Mouse (Mus musculus) hindbrain, embryonic 15.5 days (tissue): Measurements from ENCODE around the gene Afp. TPM values are rescaled to one million over a fixed set of nuclear protein-coding genes. Genes with fewer than 3 reads are reported as not detected.
A peak's percentile ranks its signal among the peaks of the same experiment; 100 is the strongest.

Experiments
- ATAC-seq: fragments of 200-750 bp; cut with Nextera tagmentation; 2 replicates; pipeline ENCODE4 v1.8.0; 2017; ENCODE audit warnings: low read depth, moderate number of reproducible peaks, moderate TSS enrichment; ENCODE audit not compliant: low FRiP score
- H3K27ac ChIP-seq: fragments of 300-500 bp; sonication (generic); replicated peaks from 2 replicates; pipeline ENCODE4 v1.5.1; 2015; ENCODE audit warnings: mild to moderate bottlenecking, inconsistent platforms
- H3K27me3 ChIP-seq: fragments of 300-500 bp; sonication (generic); 2 replicates; pipeline ENCODE4 v1.6.1; 2015; ENCODE audit warnings: control low read depth, inconsistent platforms
- H3K36me3 ChIP-seq: fragments of 300-500 bp; sonication (generic); 2 replicates; pipeline ENCODE4 v1.6.1; 2015; ENCODE audit warnings: control low read depth, inconsistent platforms
- H3K4me1 ChIP-seq: fragments of 300-500 bp; sonication (generic); replicated peaks from 2 replicates; pipeline ENCODE4 v1.6.1; 2015; ENCODE audit warnings: control low read depth, inconsistent platforms
- H3K4me2 ChIP-seq: fragments of 300-500 bp; sonication (generic); 2 replicates; pipeline ENCODE4 v1.6.1; 2015; ENCODE audit warnings: moderate library complexity, mild to moderate bottlenecking, inconsistent platforms
- H3K4me3 ChIP-seq: fragments of 300-500 bp; sonication (generic); 2 replicates; pipeline ENCODE4 v1.5.1; 2015; ENCODE audit warnings: mild to moderate bottlenecking, inconsistent platforms
- H3K9ac ChIP-seq: fragments of 300-500 bp; sonication (generic); 2 replicates; pipeline ENCODE4 v1.6.1; 2015; ENCODE audit warnings: inconsistent platforms
- H3K9me3 ChIP-seq: fragments of 300-500 bp; sonication (generic); 2 replicates; pipeline ENCODE4 v1.6.1; 2016; ENCODE audit warnings: control low read depth, inconsistent platforms
- WGBS: fragments of 180-500 bp; shearing (Covaris S2); methylation state at CpG from one replicate; pipeline ENCODE4 v1.1.7; 2015; 5-methylcytosine and 5-hydroxymethylcytosine counted together
- polyA plus RNA-seq: library from polyadenylated mRNA; unstranded; fragments of >200 nt; fragmentation: Nextera tagmentation; extraction: Ambion mirVana; gene quantifications from 2 replicates; pipeline ENCODE4 v1.2.1, GENCODE M21; 2015

Afp gene
- polyA plus RNA-seq, 1 experiment from 2014 or later, result 3.0 TPM

DNA sequence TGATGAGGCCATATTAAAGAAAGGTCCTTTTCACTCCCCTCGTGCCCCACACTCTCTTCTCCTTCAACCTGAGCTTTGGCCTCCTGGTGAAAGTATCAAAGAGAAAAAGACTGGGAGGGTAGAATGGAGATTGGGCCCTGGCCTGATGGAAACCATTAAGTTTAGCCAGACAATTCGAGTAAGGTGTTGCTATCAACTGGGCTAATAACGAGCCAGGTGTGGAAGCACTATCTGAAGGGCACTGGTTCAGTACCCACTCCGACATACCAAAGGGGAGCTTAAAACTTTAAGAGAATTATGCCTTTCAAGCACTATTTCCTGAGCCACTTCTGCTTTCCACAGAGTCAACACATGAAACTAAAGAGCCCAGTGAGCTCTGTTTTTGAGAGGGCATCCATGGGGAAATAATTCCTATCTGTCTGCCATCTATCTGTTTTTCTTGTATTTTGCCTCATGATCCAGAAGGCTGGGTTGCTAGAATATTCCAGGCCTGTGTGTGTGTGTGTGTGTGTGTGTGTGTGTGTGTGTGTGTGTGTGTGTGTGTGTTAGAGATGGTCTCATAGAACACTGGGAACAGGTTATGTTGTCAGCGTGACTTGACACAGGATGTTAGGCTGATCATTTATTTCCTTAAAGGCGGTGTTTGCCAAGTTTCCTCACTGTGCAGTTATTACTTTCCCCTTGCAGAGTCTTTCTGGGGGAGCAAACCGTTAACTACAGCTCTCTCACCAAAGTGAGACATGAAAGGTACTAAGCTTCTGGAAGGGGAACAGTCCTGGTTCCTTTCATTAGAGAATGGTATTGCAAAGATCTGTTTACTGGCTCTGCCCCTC, 13.0 kb upstream of the Afp start:
- H3K27me3 ChIP-seq, result no peaks in the 10 kb centered on the region
- no peaks in the 10 kb centered on the region for H3K9me3 ChIP-seq
- no peak overlapping the region for H3K4me3 ChIP-seq
- no peak overlapping the region for H3K4me2 ChIP-seq
- no peak overlapping the region for H3K27ac ChIP-seq
- H3K36me3 ChIP-seq, result no peaks in the 10 kb centered on the region
- no peak for ATAC-seq
- 90% methylated on average over 7 of the region's 7 CpGs for WGBS
- H3K9ac ChIP-seq, result no peak overlapping the region
- no peaks in the 10 kb centered on the region for H3K4me1 ChIP-seq

DNA sequence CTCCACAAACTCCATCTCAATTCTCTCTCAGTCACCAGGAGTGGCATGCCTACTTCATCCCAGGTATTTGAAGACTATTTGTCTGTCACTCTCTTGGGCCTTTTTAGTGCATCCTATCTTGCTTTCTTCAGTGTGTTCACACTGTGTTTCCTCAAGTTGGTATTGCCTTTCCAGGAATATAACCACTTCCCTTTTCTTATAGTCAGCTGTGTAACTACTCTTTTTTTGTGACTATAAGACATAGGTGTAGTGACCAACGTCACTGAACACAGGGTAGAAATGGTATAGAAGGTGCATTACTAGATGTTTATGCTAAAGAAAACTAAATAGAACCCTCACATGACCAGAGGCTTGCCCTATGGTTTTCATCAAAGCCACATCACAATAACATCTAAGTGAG, 11.7 kb upstream of the Afp start:
- WGBS, result 92% methylated on average over 1 of the region's 1 CpGs
- ATAC-seq, result no peak
- Histone ChIP-seq H3K36me3 (no peaks in the 10 kb centered on the region), H3K27me3 (no peaks in the 10 kb centered on the region), H3K9ac (no peak overlapping the region), H3K9me3 (no peaks in the 10 kb centered on the region), H3K4me1 (no peaks in the 10 kb centered on the region), H3K4me3 (no peak overlapping the region), H3K27ac (no peak overlapping the region), H3K4me2 (no peak overlapping the region)

DNA sequence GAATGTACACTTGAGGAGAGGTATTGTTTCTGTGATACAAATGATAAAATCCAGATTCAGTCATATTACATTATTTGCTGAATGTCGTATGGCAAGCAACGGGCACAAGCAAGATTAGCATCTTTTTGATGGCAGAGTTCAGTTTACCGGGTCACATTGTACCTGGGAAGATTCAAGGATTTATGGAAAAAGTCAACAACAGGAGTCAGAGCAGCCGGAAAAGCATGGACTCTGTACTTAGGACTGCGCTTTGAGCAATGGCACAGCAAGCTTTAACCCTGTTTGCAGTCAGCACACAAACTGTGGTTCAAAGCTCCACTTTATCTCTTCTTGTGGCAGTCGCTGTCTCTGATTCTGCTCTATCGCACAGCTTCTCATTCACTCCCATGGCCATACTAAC, 4.9 kb upstream of the Afp start:
- no peaks in the 10 kb centered on the region for H3K27me3 ChIP-seq
- no peaks in the 10 kb centered on the region for H3K36me3 ChIP-seq
- no peak for ATAC-seq
- H3K9ac ChIP-seq, result no peak overlapping the region
- H3K9me3 ChIP-seq, result no peaks in the 10 kb centered on the region
- H3K4me1 ChIP-seq, result no peaks in the 10 kb centered on the region
- WGBS, result 95% methylated on average over 7 of the region's 7 CpGs
- no peak overlapping the region for H3K4me3 ChIP-seq
- H3K4me2 ChIP-seq, result no peak overlapping the region
- no peak overlapping the region for H3K27ac ChIP-seq

DNA sequence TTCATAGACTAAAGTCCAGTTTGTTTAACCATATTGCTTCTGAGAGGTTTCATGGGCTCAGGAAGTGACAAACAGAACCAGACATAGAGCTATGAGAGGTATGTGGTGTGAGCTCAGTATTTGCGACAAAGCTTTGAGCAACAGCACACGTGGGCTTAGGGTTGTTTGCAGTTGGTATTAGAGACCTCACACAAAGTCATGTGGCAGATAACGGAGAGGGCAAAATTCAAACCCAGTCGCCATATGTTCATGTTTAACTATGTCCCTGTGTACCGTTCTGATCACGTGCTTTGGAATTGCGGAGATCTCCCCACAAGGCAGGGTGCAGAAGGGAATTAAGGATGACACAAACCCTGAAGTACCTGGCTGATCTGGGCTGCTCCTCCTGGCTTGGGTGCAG, 2.2 kb upstream of the Afp start:
- Histone ChIP-seq H3K27ac (no peak overlapping the region), H3K9me3 (no peaks in the 10 kb centered on the region), H3K4me2 (no peak overlapping the region), H3K27me3 (no peaks in the 10 kb centered on the region), H3K4me1 (no peaks in the 10 kb centered on the region), H3K4me3 (no peak overlapping the region), H3K9ac (no peak overlapping the region), H3K36me3 (no peaks in the 10 kb centered on the region)
- no peak for ATAC-seq
- WGBS, result 93% methylated on average over 7 of the region's 7 CpGs

DNA sequence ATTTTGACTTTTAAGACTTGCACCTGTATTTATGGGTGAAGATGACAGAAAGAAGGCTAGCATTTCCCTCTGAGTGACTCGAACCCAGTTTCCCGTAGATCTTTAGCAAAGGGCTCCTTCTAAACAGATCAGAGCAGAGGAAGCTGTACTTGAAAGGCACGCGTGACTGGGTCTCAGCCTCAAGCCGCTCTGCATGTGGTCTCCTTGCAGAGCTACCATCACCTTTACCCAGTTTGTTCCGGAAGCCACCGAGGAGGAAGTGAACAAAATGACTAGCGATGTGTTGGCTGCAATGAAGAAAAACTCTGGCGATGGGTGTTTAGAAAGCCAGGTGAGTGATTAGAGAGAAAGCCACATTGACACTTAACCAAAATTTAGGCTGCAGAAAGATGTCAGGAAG, 1.9 kb downstream of the Afp start:
- no peak overlapping the region for H3K4me3 ChIP-seq
- WGBS, result 79% methylated on average over 9 of the region's 9 CpGs
- H3K27me3 ChIP-seq, result no peaks in the 10 kb centered on the region
- H3K36me3 ChIP-seq, result no peaks in the 10 kb centered on the region
- H3K4me1 ChIP-seq, result no peaks in the 10 kb centered on the region
- H3K27ac ChIP-seq, result no peak overlapping the region
- no peak overlapping the region for H3K9ac ChIP-seq
- no peaks in the 10 kb centered on the region for H3K9me3 ChIP-seq
- no peak for ATAC-seq
- no peak overlapping the region for H3K4me2 ChIP-seq

DNA sequence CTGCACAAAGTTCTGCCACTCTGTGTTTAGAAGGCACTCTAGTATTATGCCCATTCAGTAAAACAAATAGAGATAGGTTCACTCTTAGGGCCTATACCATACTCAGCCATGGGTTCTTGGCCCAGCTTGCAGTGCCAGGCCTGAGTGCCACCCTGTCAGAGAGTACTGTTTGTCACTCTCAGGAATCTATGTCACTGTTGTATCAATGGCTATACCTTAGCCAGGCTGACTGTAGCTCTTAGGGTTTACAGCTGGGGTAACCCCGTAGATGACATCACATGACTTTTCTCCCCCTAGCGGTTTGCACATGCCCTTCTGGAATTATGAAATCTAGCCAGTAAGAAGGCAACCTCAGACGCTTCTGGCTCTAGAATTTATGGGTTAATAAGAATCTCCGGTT, 3.8 kb downstream of the Afp start:
- WGBS, result 89% methylated on average over 4 of the region's 4 CpGs
- ATAC-seq, result no peak

DNA sequence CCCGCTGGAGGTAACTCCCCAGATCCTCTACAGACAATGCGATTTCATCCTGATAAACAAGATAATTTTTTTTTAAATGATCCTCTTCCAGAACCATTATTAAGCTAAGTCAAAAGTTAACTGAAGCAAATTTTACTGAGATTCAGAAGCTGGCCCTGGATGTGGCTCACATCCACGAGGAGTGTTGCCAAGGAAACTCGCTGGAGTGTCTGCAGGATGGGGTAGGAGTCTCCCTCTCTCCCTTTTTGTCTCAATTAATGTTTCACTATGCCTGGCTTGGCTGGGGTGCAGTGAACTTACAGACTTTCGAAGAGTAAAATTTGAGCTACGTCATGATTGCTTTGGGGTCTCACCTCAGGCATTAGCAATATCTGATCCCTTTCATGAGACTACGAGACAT, 9.0 kb downstream of the Afp start:
- Histone ChIP-seq H3K27me3 (no peaks in the 10 kb centered on the region), H3K9ac (no peak overlapping the region), H3K9me3 (no peaks in the 10 kb centered on the region), H3K4me1 (no peaks in the 10 kb centered on the region), H3K4me2 (no peak overlapping the region), H3K36me3 (no peaks in the 10 kb centered on the region), H3K27ac (no peak overlapping the region), H3K4me3 (no peak overlapping the region)
- 52% methylated on average over 7 of the region's 7 CpGs for WGBS
- ATAC-seq, result no peak

More for the DNA sequence above, 3.8 kb downstream of the Afp start:
- Histone ChIP-seq H3K4me1 (no peaks in the 10 kb centered on the region), H3K4me2 (no peak overlapping the region), H3K27me3 (no peaks in the 10 kb centered on the region), H3K36me3 (no peaks in the 10 kb centered on the region), H3K9ac (no peak overlapping the region), H3K4me3 (no peak overlapping the region), H3K27ac (no peak overlapping the region), H3K9me3 (no peaks in the 10 kb centered on the region)

DNA sequence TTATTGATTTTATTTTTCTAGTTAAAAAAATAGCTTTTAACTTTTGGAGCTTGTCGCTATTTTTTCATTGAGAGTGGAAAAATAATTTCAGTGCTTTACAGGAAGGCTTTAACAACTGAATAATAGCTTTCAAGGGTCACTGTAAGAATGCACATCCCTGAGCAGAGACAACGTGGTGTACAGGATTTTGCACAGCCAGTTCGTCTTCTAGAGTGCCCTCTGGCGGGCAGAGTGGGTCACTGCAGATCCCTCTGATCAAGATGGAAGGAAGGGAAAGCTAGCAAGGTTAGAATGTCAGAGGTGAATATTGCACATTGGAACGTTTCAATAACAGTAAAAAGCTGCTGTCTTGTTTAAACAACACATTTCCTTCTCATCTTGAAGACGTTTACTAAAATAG, 10.2 kb downstream of the Afp start:
- Histone ChIP-seq H3K36me3 (no peaks in the 10 kb centered on the region), H3K27me3 (no peaks in the 10 kb centered on the region), H3K4me3 (no peak overlapping the region), H3K27ac (no peak overlapping the region), H3K4me1 (no peaks in the 10 kb centered on the region), H3K9me3 (no peaks in the 10 kb centered on the region), H3K9ac (no peak overlapping the region), H3K4me2 (no peak overlapping the region)
- 6% methylated on average over 6 of the region's 6 CpGs for WGBS
- peak; percentile 38; the same call in 1 of the 2 replicates for ATAC-seq

DNA sequence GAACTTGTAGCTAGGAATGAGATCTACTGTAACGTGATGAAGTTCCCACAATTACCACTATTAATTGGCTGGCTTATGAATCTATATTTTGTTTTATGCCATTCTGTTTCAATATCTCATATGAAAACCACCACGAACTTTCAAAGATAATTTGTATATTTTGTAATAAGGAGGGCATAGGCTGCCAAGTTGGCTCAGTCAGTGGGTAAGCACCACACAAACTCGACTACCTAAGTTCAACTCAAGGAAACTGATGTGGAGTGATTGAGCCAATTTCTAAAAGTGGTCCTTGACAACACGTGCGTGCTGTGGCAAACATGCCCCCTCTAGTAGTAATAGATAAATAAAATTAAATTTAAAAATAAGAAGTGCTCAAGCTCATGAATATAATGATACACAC, 11.2 kb downstream of the Afp start:
- Histone ChIP-seq H3K36me3 (no peaks in the 10 kb centered on the region), H3K9me3 (no peaks in the 10 kb centered on the region), H3K4me2 (no peak overlapping the region), H3K27me3 (no peaks in the 10 kb centered on the region), H3K4me3 (no peak overlapping the region), H3K27ac (no peak overlapping the region), H3K4me1 (no peaks in the 10 kb centered on the region), H3K9ac (no peak overlapping the region)
- no peak for ATAC-seq
- WGBS, result 89% methylated on average over 5 of the region's 5 CpGs

DNA sequence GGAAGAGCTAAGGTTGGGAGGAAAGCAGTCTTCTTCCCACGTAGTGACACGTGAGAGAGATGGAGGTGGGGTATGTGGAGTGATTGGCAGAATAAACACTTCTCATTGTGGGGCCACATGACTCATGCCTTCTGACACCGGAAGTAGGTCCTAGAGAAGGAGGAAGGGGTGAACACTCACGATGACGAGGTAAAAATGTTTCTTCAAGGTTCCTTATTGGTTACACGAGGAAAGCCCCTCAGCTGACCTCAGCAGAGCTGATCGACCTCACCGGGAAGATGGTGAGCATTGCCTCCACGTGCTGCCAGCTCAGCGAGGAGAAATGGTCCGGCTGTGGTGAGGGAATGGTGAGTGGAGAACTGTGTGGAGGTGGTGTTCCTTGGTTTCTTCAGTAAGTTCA, 14.2 kb downstream of the Afp start:
- no peaks in the 10 kb centered on the region for H3K4me1 ChIP-seq
- ATAC-seq, result no peak
- no peak overlapping the region for H3K4me3 ChIP-seq
- no peaks in the 10 kb centered on the region for H3K27me3 ChIP-seq
- no peaks in the 10 kb centered on the region for H3K36me3 ChIP-seq
- no peak overlapping the region for H3K27ac ChIP-seq
- no peak overlapping the region for H3K9ac ChIP-seq
- 88% methylated on average over 11 of the region's 11 CpGs for WGBS
- no peak overlapping the region for H3K4me2 ChIP-seq
- H3K9me3 ChIP-seq, result no peaks in the 10 kb centered on the region

DNA sequence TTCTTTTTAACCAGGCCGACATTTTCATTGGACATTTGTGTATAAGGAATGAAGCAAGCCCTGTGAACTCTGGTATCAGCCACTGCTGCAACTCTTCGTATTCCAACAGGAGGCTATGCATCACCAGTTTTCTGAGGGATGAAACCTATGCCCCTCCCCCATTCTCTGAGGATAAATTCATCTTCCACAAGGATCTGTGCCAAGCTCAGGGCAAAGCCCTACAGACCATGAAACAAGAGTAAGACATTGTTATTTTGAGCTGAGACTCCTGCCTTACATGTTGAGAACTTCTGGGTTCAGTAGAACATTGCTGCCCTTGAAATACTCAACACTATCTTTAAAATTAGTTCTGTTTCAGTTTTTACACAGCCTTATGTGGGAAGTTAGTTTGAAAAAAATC, 16.0 kb downstream of the Afp start:
- Histone ChIP-seq H3K9ac (no peak overlapping the region), H3K27me3 (no peaks in the 10 kb centered on the region), H3K4me2 (no peak overlapping the region), H3K4me1 (no peaks in the 10 kb centered on the region), H3K27ac (no peak overlapping the region), H3K4me3 (no peak overlapping the region), H3K36me3 (no peaks in the 10 kb centered on the region), H3K9me3 (no peaks in the 10 kb centered on the region)
- 72% methylated on average over 2 of the region's 2 CpGs for WGBS
- no peak for ATAC-seq

DNA sequence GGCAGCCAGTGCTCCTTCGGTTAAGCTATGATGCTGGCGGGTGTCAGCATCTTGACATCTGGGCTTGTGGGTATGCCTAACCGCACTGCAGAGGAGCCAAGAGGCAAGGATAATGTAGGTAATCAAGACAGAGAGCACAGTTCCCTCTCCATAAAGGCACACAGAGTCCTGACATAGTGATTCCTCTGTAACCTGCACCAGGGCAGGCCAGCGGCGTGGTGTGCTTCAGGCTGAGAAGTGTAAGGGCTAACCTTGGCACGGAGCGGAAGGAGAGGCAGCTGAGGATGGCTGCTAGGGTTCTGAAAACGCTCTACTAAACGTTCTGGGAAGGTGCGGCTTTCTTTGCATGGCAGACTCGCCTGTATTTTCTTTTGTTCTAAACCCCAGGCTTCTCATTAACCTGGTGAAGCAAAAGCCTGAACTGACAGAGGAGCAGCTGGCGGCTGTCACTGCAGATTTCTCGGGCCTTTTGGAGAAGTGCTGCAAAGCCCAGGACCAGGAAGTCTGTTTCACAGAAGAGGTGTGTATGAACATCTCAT, 16.9 kb downstream of the Afp start:
- Histone ChIP-seq H3K27ac (peak overlapping the region; percentile 73; the same call in 1 of the 2 replicates), H3K36me3 (no peaks in the 10 kb centered on the region), H3K4me2 (peak overlapping the region; percentile 17; the same call in 1 of the 2 replicates), H3K4me1 (no peaks in the 10 kb centered on the region), H3K27me3 (no peaks in the 10 kb centered on the region), H3K9me3 (no peaks in the 10 kb centered on the region), H3K9ac (no peak overlapping the region), H3K4me3 (no peak overlapping the region)
- 43% methylated on average over 13 of the region's 13 CpGs for WGBS
- ATAC-seq, result peak; percentile 75
